Mouse (Mus musculus): ENCODE measurements around the gene Tbx2. TPM values are rescaled to one million over a fixed set of nuclear protein-coding genes. Genes with fewer than 3 reads are reported as not detected.
A peak's percentile ranks its signal among the peaks of the same experiment; 100 is the strongest.

Gene Tbx2
- polyA plus RNA-seq, 1 experiment, result 3.0 TPM

GRCm38 (mm10) chr11:85837648-85838423 is 5.5 kb downstream of the Tbx2 start:
- Histone ChIP-seq H3K4me3 (ENCODE audit: insufficient read depth, low read length) (peak overlapping the region; percentile 58), H3K4me1 (ENCODE audit: control insufficient read depth, insufficient read depth, low read length) (no peaks in the 10 kb centered on the region; the same call in 1 of the 2 replicates), H3K27ac (ENCODE audit: insufficient read depth, low read length) (peak overlapping the region; percentile 24)
- TF ChIP-seq CTCF (IDR thresholded peaks at IDR 0.05; ENCODE audit: borderline replicate concordance, insufficient read depth, low read length) (no peak), POLR2A (IDR thresholded peaks at IDR 0.05; ENCODE audit: low read depth, low read length) (no peak)

GRCm38 (mm10) chr11:85838424-85839257 is 6.3 kb downstream of the Tbx2 start:
- Histone ChIP-seq H3K27ac (ENCODE audit: insufficient read depth, low read length) (peak overlapping the region; percentile 24), H3K4me3 (ENCODE audit: insufficient read depth, low read length) (peak overlapping the region; percentile 17; the same call in 1 of the 2 replicates), H3K4me1 (ENCODE audit: control insufficient read depth, insufficient read depth, low read length) (no peaks in the 10 kb centered on the region; the same call in 1 of the 2 replicates)
- TF ChIP-seq CTCF (IDR thresholded peaks at IDR 0.05; ENCODE audit: borderline replicate concordance, insufficient read depth, low read length), result no peak

- H3K4me1 ChIP-seq (ENCODE audit: control insufficient read depth, insufficient read depth, low read length), result no peaks in the 10 kb centered on the region; the same call in 1 of the 2 replicates
- H3K4me3 ChIP-seq (ENCODE audit: insufficient read depth, low read length), result no peak overlapping the region
- TF ChIP-seq POLR2A (IDR thresholded peaks at IDR 0.05; ENCODE audit: low read depth, low read length) (no peak), CTCF (IDR thresholded peaks at IDR 0.05; ENCODE audit: borderline replicate concordance, insufficient read depth, low read length) (no peak)
- no peak overlapping the region for H3K27ac ChIP-seq (ENCODE audit: insufficient read depth, low read length)
Measured at GRCm38 (mm10) chr11:85839258-85840030, 7.1 kb downstream of the Tbx2 start.

- no peaks in the 10 kb centered on the region; the same call in 1 of the 2 replicates for H3K4me1 ChIP-seq (ENCODE audit: control insufficient read depth, insufficient read depth, low read length)
Measured at GRCm38 (mm10) chr11:85840031-85840802, 7.9 kb downstream of the Tbx2 start.

GRCm38 (mm10) chr11:85840803-85841145 is 8.4 kb downstream of the Tbx2 start:
- H3K27ac ChIP-seq (ENCODE audit: insufficient read depth, low read length), result no peak overlapping the region
- TF ChIP-seq POLR2A (IDR thresholded peaks at IDR 0.05; ENCODE audit: low read depth, low read length) (no peak), CTCF (IDR thresholded peaks at IDR 0.05; ENCODE audit: borderline replicate concordance, insufficient read depth, low read length) (no peak)
- H3K4me3 ChIP-seq (ENCODE audit: insufficient read depth, low read length), result no peak overlapping the region
- no peaks in the 10 kb centered on the region; the same call in 1 of the 2 replicates for H3K4me1 ChIP-seq (ENCODE audit: control insufficient read depth, insufficient read depth, low read length)

More at GRCm38 (mm10) chr11:85840031-85840802, 7.9 kb downstream of the Tbx2 start:
- Histone ChIP-seq H3K4me3 (ENCODE audit: insufficient read depth, low read length) (no peak overlapping the region), H3K27ac (ENCODE audit: insufficient read depth, low read length) (no peak overlapping the region)
- no peak for TF ChIP-seq CTCF (IDR thresholded peaks at IDR 0.05; ENCODE audit: borderline replicate concordance, insufficient read depth, low read length)
- no peak for TF ChIP-seq POLR2A (IDR thresholded peaks at IDR 0.05; ENCODE audit: low read depth, low read length)

GRCm38 (mm10) chr11:85841211-85841681 is 8.9 kb downstream of the Tbx2 start:
- no peak overlapping the region for H3K27ac ChIP-seq (ENCODE audit: insufficient read depth, low read length)
- TF ChIP-seq CTCF (IDR thresholded peaks at IDR 0.05; ENCODE audit: borderline replicate concordance, insufficient read depth, low read length), result no peak
- TF ChIP-seq POLR2A (IDR thresholded peaks at IDR 0.05; ENCODE audit: low read depth, low read length), result no peak
- no peak overlapping the region for H3K4me3 ChIP-seq (ENCODE audit: insufficient read depth, low read length)
- no peaks in the 10 kb centered on the region; the same call in 1 of the 2 replicates for H3K4me1 ChIP-seq (ENCODE audit: control insufficient read depth, insufficient read depth, low read length)

- H3K27ac ChIP-seq (ENCODE audit: insufficient read depth, low read length), result no peak overlapping the region
- TF ChIP-seq POLR2A (IDR thresholded peaks at IDR 0.05; ENCODE audit: low read depth, low read length) (no peak), CTCF (IDR thresholded peaks at IDR 0.05; ENCODE audit: borderline replicate concordance, insufficient read depth, low read length) (peak; percentile 63)
- no peaks in the 10 kb centered on the region; the same call in 1 of the 2 replicates for H3K4me1 ChIP-seq (ENCODE audit: control insufficient read depth, insufficient read depth, low read length)
- no peak overlapping the region for H3K4me3 ChIP-seq (ENCODE audit: insufficient read depth, low read length)
Measured at GRCm38 (mm10) chr11:85841980-85842379, 9.6 kb downstream of the Tbx2 start.

- no peaks in the 10 kb centered on the region; the same call in 1 of the 2 replicates for H3K4me1 ChIP-seq (ENCODE audit: control insufficient read depth, insufficient read depth, low read length)
- no peak overlapping the region for H3K27ac ChIP-seq (ENCODE audit: insufficient read depth, low read length)
- no peak overlapping the region for H3K4me3 ChIP-seq (ENCODE audit: insufficient read depth, low read length)
- TF ChIP-seq POLR2A (IDR thresholded peaks at IDR 0.05; ENCODE audit: low read depth, low read length) (no peak), CTCF (IDR thresholded peaks at IDR 0.05; ENCODE audit: borderline replicate concordance, insufficient read depth, low read length) (no peak)
Measured at GRCm38 (mm10) chr11:85842596-85843346, 10.4 kb downstream of the Tbx2 start.

Data from embryonic fibroblast, embryonic 13.5 days (primary cell).